Mouse (Mus musculus) hindbrain, embryonic 14.5 days (tissue): ENCODE data around the gene D930048N14Rik. TPM values are rescaled to one million over a fixed set of nuclear protein-coding genes. Genes with fewer than 3 reads are reported as not detected.
"Not testable (repeated sequence)": the region's sequence is repeated elsewhere in the genome, so short reads cannot be mapped to it uniquely, and the experiment has no call there.

Experiments used
- ATAC-seq: fragments of 200-750 bp; cut with Nextera tagmentation; 2 replicates; pipeline ENCODE4 v1.8.0; 2017; ENCODE audit warnings: moderate number of reproducible peaks, mild to moderate bottlenecking, moderate TSS enrichment, moderate library complexity; ENCODE audit not compliant: low FRiP score
- DNase-seq: peaks from one replicate; pipeline ENCODE4 v3.0.0-alpha.2; 2015; ENCODE audit warnings: low spot score
- H3K27ac ChIP-seq: fragments of 300-500 bp; sonication (generic); 2 replicates; pipeline ENCODE4 v1.5.1; 2014; ENCODE audit warnings: mild to moderate bottlenecking, moderate library complexity
- H3K27me3 ChIP-seq: fragments of 300-500 bp; sonication (generic); 2 replicates; pipeline ENCODE4 v1.6.1; 2014; ENCODE audit warnings: mild to moderate bottlenecking, low read length, mixed read lengths; ENCODE audit not compliant: control insufficient read depth, insufficient read depth
- H3K36me3 ChIP-seq: fragments of 300-500 bp; sonication (generic); replicated peaks from 2 replicates; pipeline ENCODE4 v1.6.1; 2014; ENCODE audit not compliant: control insufficient read depth, insufficient read depth
- H3K4me1 ChIP-seq: fragments of 300-500 bp; sonication (generic); replicated peaks from 2 replicates; pipeline ENCODE4 v1.6.1; 2014; ENCODE audit warnings: antibody characterized with exemption, low read length, mixed read lengths; ENCODE audit not compliant: control insufficient read depth, insufficient read depth
- H3K4me2 ChIP-seq: fragments of 300-500 bp; sonication (generic); replicated peaks from 2 replicates; pipeline ENCODE4 v1.6.1; 2014; ENCODE audit warnings: mild to moderate bottlenecking, moderate library complexity
- H3K4me3 ChIP-seq: fragments of 300-500 bp; sonication (generic); replicated peaks from 2 replicates; pipeline ENCODE4 v1.5.1; 2014; ENCODE audit warnings: mild to moderate bottlenecking, low read length
- H3K9ac ChIP-seq: fragments of 300-500 bp; sonication (generic); 2 replicates; pipeline ENCODE4 v1.6.1; 2014
- H3K9me3 ChIP-seq: fragments of 300-500 bp; sonication (generic); 2 replicates; pipeline ENCODE4 v1.6.1; 2016; ENCODE audit warnings: low read length; ENCODE audit not compliant: control insufficient read depth
- WGBS: fragments of 180-500 bp; shearing (Covaris S2); extraction: QIAGEN DNeasy Blood & Tissue Kit; methylation state at CpG from one replicate; pipeline ENCODE4 v1.1.7; 2014; 5-methylcytosine and 5-hydroxymethylcytosine counted together
- polyA plus RNA-seq: library from polyadenylated mRNA; unstranded; fragments of >200 nt; fragmentation: Nextera tagmentation; extraction: Ambion mirVana; gene quantifications from 2 replicates; pipeline ENCODE4 v1.2.1, GENCODE M21; 2014

Gene D930048N14Rik
- polyA plus RNA-seq, 1 experiment from 2014 or later, result 1.1 TPM

- Histone ChIP-seq H3K4me2 (no peak overlapping the region), H3K27ac (no peak overlapping the region), H3K9ac (no peak overlapping the region), H3K36me3 (peaks cover 79% of the 10 kb centered on the region), H3K4me1 (peaks cover 4% of the 10 kb centered on the region), H3K27me3 (no peaks in the 10 kb centered on the region), H3K9me3 (no peaks in the 10 kb centered on the region), H3K4me3 (no peak overlapping the region)
- DNase-seq (no peak), ATAC-seq (no peak)
- WGBS, result 80% methylated on average over 5 of the region's 5 CpGs
These were observed 25.4 kb upstream of the D930048N14Rik start for GRCm38 (mm10) chr11:51625187-51625820.

GRCm38 (mm10) chr11:51627425-51627824 is 23.3 kb upstream of the D930048N14Rik start:
- H3K4me3 ChIP-seq, result no peak overlapping the region
- peaks cover 68% of the 10 kb centered on the region for H3K36me3 ChIP-seq
- 97% methylated on average over 9 of the region's 9 CpGs for WGBS
- ATAC-seq (no peak), DNase-seq (no peak)
- H3K9ac ChIP-seq, result no peak overlapping the region
- no peaks in the 10 kb centered on the region for H3K9me3 ChIP-seq
- no peaks in the 10 kb centered on the region for H3K27me3 ChIP-seq
- no peak overlapping the region for H3K4me2 ChIP-seq
- no peak overlapping the region for H3K27ac ChIP-seq
- H3K4me1 ChIP-seq, result no peaks in the 10 kb centered on the region

- DNase-seq (no peak), ATAC-seq (no peak)
- no peaks in the 10 kb centered on the region for H3K27me3 ChIP-seq
- H3K4me1 ChIP-seq, result no peaks in the 10 kb centered on the region
- H3K36me3 ChIP-seq, result peaks cover 63% of the 10 kb centered on the region
- no peak overlapping the region for H3K9ac ChIP-seq
- 89% methylated on average over 8 of the region's 8 CpGs for WGBS
- H3K4me3 ChIP-seq, result no peak overlapping the region
- H3K9me3 ChIP-seq, result no peaks in the 10 kb centered on the region
- H3K27ac ChIP-seq, result no peak overlapping the region
- no peak overlapping the region for H3K4me2 ChIP-seq
These were observed 22.8 kb upstream of the D930048N14Rik start for GRCm38 (mm10) chr11:51627907-51628306.

- no peak for ATAC-seq
- Histone ChIP-seq H3K9me3 (no peaks in the 10 kb centered on the region), H3K9ac (no peak overlapping the region), H3K4me1 (peaks cover 6% of the 10 kb centered on the region), H3K4me3 (no peak overlapping the region), H3K4me2 (no peak overlapping the region), H3K36me3 (peaks cover 46% of the 10 kb centered on the region), H3K27ac (no peak overlapping the region), H3K27me3 (no peaks in the 10 kb centered on the region)
- WGBS, result 84% methylated on average over 15 of the region's 15 CpGs
- DNase-seq, result no peak
These were observed 21.0 kb upstream of the D930048N14Rik start for GRCm38 (mm10) chr11:51629651-51630314.

GRCm38 (mm10) chr11:51632130-51632753 is 18.5 kb upstream of the D930048N14Rik start:
- Histone ChIP-seq H3K4me2 (no peak overlapping the region), H3K27me3 (no peaks in the 10 kb centered on the region), H3K9ac (no peak overlapping the region), H3K4me1 (peaks cover 10% of the 10 kb centered on the region), H3K27ac (no peak overlapping the region), H3K36me3 (peaks cover 24% of the 10 kb centered on the region), H3K4me3 (no peak overlapping the region), H3K9me3 (no peaks in the 10 kb centered on the region)
- 89% methylated on average over 6 of the region's 6 CpGs for WGBS
- DNase-seq, result no peak
- ATAC-seq, result no peak

- H3K36me3 ChIP-seq, result peaks cover 14% of the 10 kb centered on the region
- H3K9ac ChIP-seq, H3K4me1 ChIP-seq, H3K27me3 ChIP-seq, H3K4me3 ChIP-seq, DNase-seq, H3K4me2 ChIP-seq, H3K27ac ChIP-seq, ATAC-seq, H3K9me3 ChIP-seq: not testable (repeated sequence)
- WGBS, result 97% methylated on average over 7 of the region's 7 CpGs
These were observed 17.6 kb upstream of the D930048N14Rik start for GRCm38 (mm10) chr11:51633200-51633599.

- H3K27me3 ChIP-seq, result no peaks in the 10 kb centered on the region
- H3K9me3 ChIP-seq, result no peaks in the 10 kb centered on the region
- ATAC-seq, result no peak
- 94% methylated on average over 3 of the region's 3 CpGs for WGBS
- peaks cover 9% of the 10 kb centered on the region for H3K36me3 ChIP-seq
- no peak for DNase-seq
- no peak overlapping the region for H3K27ac ChIP-seq
- H3K9ac ChIP-seq, result no peak overlapping the region
- H3K4me2 ChIP-seq, result no peak overlapping the region
- H3K4me1 ChIP-seq, result peaks cover 10% of the 10 kb centered on the region
- no peak overlapping the region for H3K4me3 ChIP-seq
These were observed 17.0 kb upstream of the D930048N14Rik start for GRCm38 (mm10) chr11:51633721-51634120.

- Histone ChIP-seq H3K27ac (peak overlapping the region; percentile 79; the same call in 1 of the 2 replicates), H3K4me2 (peak overlapping the region; percentile 79)
These were observed 15.6 kb upstream of the D930048N14Rik start for GRCm38 (mm10) chr11:51635127-51635524.

GRCm38 (mm10) chr11:51635525-51636322 is 15.0 kb upstream of the D930048N14Rik start, which contains the start of gene Rmnd5b:
Gene Rmnd5b (minus strand): TSS chr11:51635896.
- peak within 1 kb of the TSS; percentile 64 for H3K9ac ChIP-seq
- H3K27ac ChIP-seq, result peak within 1 kb of the TSS; percentile 79
- DNase-seq (peak; percentile 90), ATAC-seq (peak; percentile 93)
- H3K4me2 ChIP-seq, result peak within 1 kb of the TSS; percentile 79
- WGBS, result under 1% methylated on average over 61 of the region's 61 CpGs
- no peaks in the 10 kb centered on the region for H3K27me3 ChIP-seq
- H3K4me1 ChIP-seq, result peaks cover 10% of the 10 kb centered on the region
- H3K36me3 ChIP-seq, result no peaks in the 10 kb centered on the region
- no peaks in the 10 kb centered on the region for H3K9me3 ChIP-seq
- H3K4me3 ChIP-seq, result peak within 1 kb of the TSS; percentile 82

More at GRCm38 (mm10) chr11:51635127-51635524, 15.6 kb upstream of the D930048N14Rik start:
- Histone ChIP-seq H3K4me1 (peaks cover 10% of the 10 kb centered on the region), H3K9me3 (no peaks in the 10 kb centered on the region), H3K4me3 (peak overlapping the region; percentile 82), H3K27me3 (no peaks in the 10 kb centered on the region), H3K36me3 (no peaks in the 10 kb centered on the region), H3K9ac (peak overlapping the region; percentile 64)
- DNase-seq (no peak), ATAC-seq (no peak)
- 19% methylated on average over 6 of the region's 6 CpGs for WGBS
